Mouse (Mus musculus) heart, postnatal 4 days (tissue): ENCODE results near the gene Gatc. TPM values are rescaled to one million over a fixed set of nuclear protein-coding genes. Genes with fewer than 3 reads are reported as not detected.
"Not testable (repeated sequence)": the region's sequence is repeated elsewhere in the genome, so short reads cannot be mapped to it uniquely, and the experiment has no call there.

ENCODE experiments used
- DNase-seq: peaks from one replicate; pipeline ENCODE4 v3.0.0; 2021
- total RNA-seq, 2 experiments: library from RNA; stranded (reverse); gene quantifications; 2 replicates each; pipeline ENCODE4 v1.2.3; 2021

Gatc gene
- total RNA-seq, 2 experiments from 2014 or later, result 17.3 to 19.3 TPM

- peak; percentile 41 for DNase-seq
These were observed 13.1 kb downstream of the Gatc start for GRCm38 (mm10) chr5:115327610-115328548.

GRCm38 (mm10) chr5:115326875-115327609, 13.9 kb downstream of the Gatc start, which contains the start of gene Srsf9:
Gene Srsf9 (plus strand): TSS chr5:115327177.
- peak; percentile 98 for DNase-seq

GRCm38 (mm10) chr5:115326256-115326831, 14.6 kb downstream of the Gatc start:
- DNase-seq, result no peak

DNA sequence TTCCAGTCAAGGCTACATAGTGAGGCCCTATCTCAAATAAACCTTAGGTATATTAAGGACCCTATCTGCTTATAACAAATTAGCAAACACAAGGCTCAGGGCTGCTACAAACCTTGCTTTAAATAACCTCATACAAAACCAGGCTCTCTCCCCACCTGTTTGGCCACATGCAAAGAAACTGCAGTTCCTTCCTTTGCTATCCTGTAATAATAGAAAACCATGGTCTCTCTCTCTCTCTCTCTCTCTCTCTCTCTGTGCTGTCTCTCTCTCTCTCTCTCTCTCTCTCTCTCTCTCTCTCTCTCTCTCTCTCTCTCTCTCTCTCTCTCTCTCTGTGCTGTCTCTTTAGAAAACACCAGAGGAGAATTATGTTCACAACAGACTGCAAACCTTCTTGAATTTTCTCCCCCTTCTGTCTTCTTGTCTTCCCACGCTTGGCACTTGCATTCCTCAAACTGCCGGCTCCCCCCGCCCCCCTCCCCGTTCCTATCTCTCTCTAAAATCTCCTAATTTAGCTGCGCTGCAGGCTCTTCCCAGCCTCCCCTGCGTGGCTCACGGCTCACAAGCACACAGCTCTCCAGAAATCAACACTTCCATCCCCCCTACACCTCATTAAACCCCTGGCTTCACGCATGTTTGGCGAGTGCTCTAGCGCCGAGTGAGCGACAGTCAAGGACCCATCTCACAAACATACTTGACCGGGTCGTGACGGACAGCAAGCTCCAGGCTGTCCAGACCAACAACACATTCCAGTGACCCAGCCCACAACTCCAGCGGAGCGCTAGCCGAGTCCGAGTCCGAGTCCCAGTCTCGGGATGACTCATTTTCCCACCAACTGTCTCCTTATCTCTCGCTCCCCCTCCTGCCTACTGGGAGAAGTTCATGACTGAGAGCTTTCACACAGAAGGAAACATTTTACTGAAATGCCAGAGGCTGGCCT, 21.7 kb downstream of the Gatc start:
- DNase-seq, result peak; percentile 79

GRCm38 (mm10) chr5:115317645-115318328, 23.2 kb downstream of the Gatc start:
- DNase-seq, result no peak

- no peak for DNase-seq
These were observed 23.9 kb downstream of the Gatc start for GRCm38 (mm10) chr5:115316968-115317644.

DNA sequence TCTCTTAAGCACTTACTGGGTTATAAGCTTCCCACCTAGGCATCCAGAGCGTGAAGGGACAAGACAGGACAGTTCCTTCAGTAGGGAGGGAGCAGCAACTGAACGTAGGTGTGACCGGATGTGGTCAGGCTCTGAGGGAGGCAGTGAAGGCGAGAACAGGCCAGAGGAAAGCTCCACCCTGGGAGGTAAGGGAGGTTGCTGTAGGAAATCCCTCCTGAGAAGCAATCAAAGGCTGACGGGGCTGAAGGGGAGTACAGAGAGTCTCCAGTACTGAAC, 27.4 kb downstream of the Gatc start:
- DNase-seq, result no peak

- DNase-seq, result no peak
These were observed 27.9 kb downstream of the Gatc start for GRCm38 (mm10) chr5:115312816-115313667.

DNA sequence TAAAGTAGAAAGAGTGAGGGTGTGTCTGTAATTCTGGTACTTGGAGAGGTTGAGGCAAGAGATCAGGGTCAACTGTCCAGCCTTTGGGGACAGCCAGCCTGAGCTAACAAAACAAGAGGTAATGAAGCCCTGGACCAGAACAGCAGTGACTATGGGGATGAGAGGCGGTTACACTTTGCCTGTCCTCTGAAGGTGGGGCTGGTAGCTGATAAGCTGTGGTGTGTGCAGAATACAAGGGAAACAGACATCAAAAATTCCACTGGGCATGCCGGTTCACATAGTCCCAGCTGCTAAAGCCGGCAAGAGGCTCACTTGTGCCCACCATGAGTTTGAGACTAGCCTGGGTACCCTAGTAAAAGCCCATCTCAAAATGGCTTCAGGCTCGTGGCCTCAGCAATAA, 28.6 kb downstream of the Gatc start:
- DNase-seq, result no peak

DNA sequence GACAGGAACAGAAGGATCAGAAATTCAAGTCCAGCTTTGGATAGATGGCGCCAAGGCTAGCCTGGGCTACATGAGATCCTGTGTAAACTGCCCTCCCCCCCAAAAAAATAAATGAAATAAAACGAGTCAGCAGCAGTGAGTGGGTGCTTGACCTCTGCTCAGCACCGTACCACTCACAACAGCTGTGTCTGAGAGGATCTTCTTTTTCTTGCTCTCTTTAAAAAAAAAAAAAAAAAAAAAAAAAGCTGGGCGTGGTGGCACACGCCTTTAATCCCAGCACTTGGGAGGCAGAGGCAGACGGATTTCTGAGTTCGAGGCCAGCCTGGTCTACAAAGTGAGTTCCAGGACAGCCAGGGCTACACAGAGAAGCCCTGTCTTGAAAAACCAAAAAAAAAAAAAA, 38.8 kb downstream of the Gatc start:
- not testable (repeated sequence) for DNase-seq

DNA sequence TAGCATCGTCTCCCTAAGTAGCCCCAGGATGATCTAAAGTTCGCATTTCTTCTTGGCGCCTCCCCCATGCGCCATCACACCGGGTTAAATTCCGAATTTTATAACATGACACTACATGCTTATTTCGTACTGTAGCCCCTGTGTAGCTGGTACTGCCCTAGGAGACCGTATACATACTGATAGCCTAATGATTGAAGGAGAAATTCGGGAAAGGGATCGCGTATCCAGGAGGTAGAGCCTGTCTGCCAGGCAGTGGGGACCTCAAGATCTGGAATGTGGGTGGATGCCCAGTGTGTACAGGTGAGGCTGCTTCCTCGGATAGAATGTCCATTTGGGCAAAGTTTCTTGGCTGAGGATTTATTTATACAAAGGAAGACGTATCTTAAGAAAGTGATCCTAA, 39.4 kb downstream of the Gatc start:
- no peak for DNase-seq

DNA sequence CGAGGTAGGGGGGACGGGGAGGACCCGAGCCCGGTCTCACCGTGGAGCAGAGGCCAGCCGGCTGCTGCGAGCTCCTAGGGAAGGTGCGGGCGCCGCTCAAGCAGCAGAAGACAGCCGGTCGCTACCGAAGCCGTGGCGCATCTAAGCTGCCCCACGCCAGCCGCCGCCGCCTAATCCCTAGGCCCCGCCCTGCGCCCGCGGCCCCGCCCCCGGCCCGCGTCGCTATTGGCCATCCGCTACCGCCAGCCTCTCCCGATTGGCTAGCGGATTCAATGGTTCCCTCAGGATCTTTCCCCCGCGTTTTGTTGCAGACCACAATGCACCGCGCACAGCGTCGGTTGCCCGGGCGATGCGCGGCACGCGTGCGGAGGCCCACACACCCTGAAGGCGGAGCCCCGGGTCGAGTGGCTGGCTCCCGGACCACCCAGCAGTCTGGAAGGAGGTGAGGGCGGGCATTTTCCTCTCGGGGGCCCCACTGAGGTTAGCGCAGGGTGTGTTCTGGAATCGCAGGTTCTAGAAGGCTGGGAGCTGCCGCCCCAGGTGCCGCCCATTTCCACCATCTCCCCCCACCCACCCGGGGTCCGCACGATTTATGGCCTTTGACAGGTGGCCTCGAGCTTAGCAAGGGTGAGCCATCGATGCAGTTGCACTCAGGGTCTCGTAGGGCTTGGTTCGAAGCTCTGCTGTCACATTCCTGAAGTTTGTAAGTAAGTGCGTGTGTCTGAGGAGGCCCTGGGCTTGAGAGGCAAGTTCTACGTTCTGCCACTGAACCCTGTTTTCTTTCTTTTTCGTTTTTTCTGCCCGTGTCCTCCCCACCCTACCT, 40.0 kb downstream of the Gatc start, which contains the start of gene Dynll1:
Gene Dynll1, minus strand, starts transcription at position 208 of the 823 bp plus-strand sequence.
- DNase-seq, result peak; percentile 100

GRCm38 (mm10) chr5:115300035-115300744, 40.8 kb downstream of the Gatc start:
- peak; percentile 75 for DNase-seq

- no peak for DNase-seq
These were observed 44.6 kb downstream of the Gatc start for GRCm38 (mm10) chr5:115296347-115296746.

- DNase-seq, result peak; percentile 22
These were observed 46.8 kb downstream of the Gatc start for GRCm38 (mm10) chr5:115294173-115294572.

GRCm38 (mm10) chr5:115284735-115285134, 56.2 kb downstream of the Gatc start:
- no peak for DNase-seq
